Mouse (Mus musculus) lung, postnatal 0 days (tissue): Measurements from ENCODE around the gene Rptor. TPM values are rescaled to one million over a fixed set of nuclear protein-coding genes. Genes with fewer than 3 reads are reported as not detected.
A peak's percentile ranks its signal among the peaks of the same experiment; 100 is the strongest.

Source experiments
- ATAC-seq: fragments of 200-750 bp; cut with Nextera tagmentation; 2 replicates; pipeline ENCODE4 v1.8.0; 2017; ENCODE audit warnings: moderate library complexity
- DNase-seq: peaks from one replicate; pipeline ENCODE4 v3.0.0-alpha.2; 2016; ENCODE audit warnings: low spot score
- H3K27ac ChIP-seq: fragments of 300-500 bp; sonication (generic); 2 replicates; pipeline ENCODE4 v1.5.1; 2014; ENCODE audit warnings: antibody characterized with exemption, mild to moderate bottlenecking, low read length, mixed read lengths
- H3K27me3 ChIP-seq: fragments of 300-500 bp; sonication (generic); replicated peaks from 2 replicates; pipeline ENCODE4 v1.6.1; 2014; ENCODE audit warnings: low read length, mixed read lengths; ENCODE audit not compliant: insufficient read depth
- H3K36me3 ChIP-seq: fragments of 300-500 bp; sonication (generic); 2 replicates; pipeline ENCODE4 v1.6.1; 2014; ENCODE audit warnings: low read length, mixed read lengths; ENCODE audit not compliant: insufficient read depth
- H3K4me1 ChIP-seq: fragments of 300-500 bp; sonication (generic); 2 replicates; pipeline ENCODE4 v1.6.1; 2014; ENCODE audit warnings: antibody characterized with exemption, low read depth, low read length, mixed read lengths; ENCODE audit not compliant: insufficient read depth
- H3K4me2 ChIP-seq: fragments of 300-500 bp; sonication (generic); replicated peaks from 2 replicates; pipeline ENCODE4 v1.6.1; 2014; ENCODE audit warnings: low read depth, mild to moderate bottlenecking, low read length, moderate library complexity, mixed read lengths
- H3K4me3 ChIP-seq: fragments of 300-500 bp; sonication (generic); 2 replicates; pipeline ENCODE4 v1.5.1; 2014; ENCODE audit warnings: low read depth, low read length
- H3K9ac ChIP-seq: fragments of 300-500 bp; sonication (generic); replicated peaks from 2 replicates; pipeline ENCODE4 v1.6.1; 2014; ENCODE audit warnings: low read depth, mild to moderate bottlenecking
- H3K9me3 ChIP-seq: fragments of 300-500 bp; sonication (generic); 2 replicates; pipeline ENCODE4 v1.6.1; 2016; ENCODE audit warnings: low read length, mixed read lengths
- CTCF ChIP-seq: IDR thresholded peaks from 2 replicates; pipeline ENCODE4 v1.5.1; 2016; ENCODE audit warnings: antibody characterized with exemption, mild to moderate bottlenecking
- EP300 ChIP-seq: IDR thresholded peaks from 2 replicates; pipeline ENCODE4 v1.6.1; 2016; ENCODE audit warnings: antibody characterized with exemption, mild to moderate bottlenecking, control low read depth
- WGBS: fragments of 180-500 bp; shearing (Covaris S2); extraction: QIAGEN DNeasy Blood & Tissue Kit; methylation state at CpG from one replicate; pipeline ENCODE4 v1.1.7; 2014; 5-methylcytosine and 5-hydroxymethylcytosine counted together
- polyA plus RNA-seq: library from polyadenylated mRNA; unstranded; fragments of >200 nt; fragmentation: Nextera tagmentation; extraction: Ambion mirVana; gene quantifications from 2 replicates; pipeline ENCODE4 v1.2.1, GENCODE M21; 2015

Rptor gene
- polyA plus RNA-seq, 1 experiment from 2014 or later, result 5.3 TPM

- no peaks in the 10 kb centered on the region for H3K9me3 ChIP-seq
- WGBS, result 21% methylated on average over 4 of the region's 4 CpGs
- peak overlapping the region; percentile 95 for H3K4me3 ChIP-seq
- TF ChIP-seq CTCF, result no peak
- TF ChIP-seq EP300, result no peak
- peak overlapping the region; percentile 98 for H3K9ac ChIP-seq
- peaks cover 26% of the 10 kb centered on the region for H3K36me3 ChIP-seq
- ATAC-seq (no peak), DNase-seq (no peak)
- peak overlapping the region; percentile 89 for H3K4me2 ChIP-seq
- peaks cover 34% of the 10 kb centered on the region for H3K4me1 ChIP-seq
- H3K27me3 ChIP-seq, result no peaks in the 10 kb centered on the region
- peak overlapping the region; percentile 88 for H3K27ac ChIP-seq
Measured at GRCm38 (mm10) chr11:119914381-119914780, 311.7 kb downstream of the Rptor start.

DNA sequence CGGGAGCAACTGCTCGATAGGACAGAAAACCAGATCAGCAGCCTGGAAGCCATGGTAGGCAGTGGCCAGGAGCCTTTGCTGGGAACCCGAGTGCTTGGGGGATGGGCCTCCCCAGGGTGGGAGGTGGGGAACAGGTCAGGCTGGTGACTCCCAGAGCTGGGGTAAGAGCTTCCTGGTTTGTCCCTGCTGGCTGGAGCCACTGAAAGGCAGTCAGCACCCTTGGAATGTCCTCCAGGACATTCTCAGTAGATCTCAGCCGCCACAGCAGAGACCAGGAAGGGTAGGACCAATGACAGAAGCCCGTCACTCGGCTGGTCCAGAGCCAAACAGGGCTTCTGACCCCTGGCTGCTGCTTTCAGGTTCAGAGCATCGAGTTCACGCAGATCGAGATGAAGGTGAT lies 313.0 kb downstream of the Rptor start:
- H3K4me3 ChIP-seq, result no peak overlapping the region
- TF ChIP-seq EP300, result no peak
- TF ChIP-seq CTCF, result no peak
- peaks cover 34% of the 10 kb centered on the region for H3K4me1 ChIP-seq
- ATAC-seq (peak; percentile 25), DNase-seq (peak; percentile 69)
- H3K4me2 ChIP-seq, result no peak overlapping the region
- WGBS, result 43% methylated on average over 9 of the region's 9 CpGs
- no peaks in the 10 kb centered on the region for H3K9me3 ChIP-seq
- peaks cover 27% of the 10 kb centered on the region for H3K36me3 ChIP-seq
- no peaks in the 10 kb centered on the region for H3K27me3 ChIP-seq
- peak overlapping the region; percentile 62 for H3K27ac ChIP-seq
- H3K9ac ChIP-seq, result no peak overlapping the region

DNA sequence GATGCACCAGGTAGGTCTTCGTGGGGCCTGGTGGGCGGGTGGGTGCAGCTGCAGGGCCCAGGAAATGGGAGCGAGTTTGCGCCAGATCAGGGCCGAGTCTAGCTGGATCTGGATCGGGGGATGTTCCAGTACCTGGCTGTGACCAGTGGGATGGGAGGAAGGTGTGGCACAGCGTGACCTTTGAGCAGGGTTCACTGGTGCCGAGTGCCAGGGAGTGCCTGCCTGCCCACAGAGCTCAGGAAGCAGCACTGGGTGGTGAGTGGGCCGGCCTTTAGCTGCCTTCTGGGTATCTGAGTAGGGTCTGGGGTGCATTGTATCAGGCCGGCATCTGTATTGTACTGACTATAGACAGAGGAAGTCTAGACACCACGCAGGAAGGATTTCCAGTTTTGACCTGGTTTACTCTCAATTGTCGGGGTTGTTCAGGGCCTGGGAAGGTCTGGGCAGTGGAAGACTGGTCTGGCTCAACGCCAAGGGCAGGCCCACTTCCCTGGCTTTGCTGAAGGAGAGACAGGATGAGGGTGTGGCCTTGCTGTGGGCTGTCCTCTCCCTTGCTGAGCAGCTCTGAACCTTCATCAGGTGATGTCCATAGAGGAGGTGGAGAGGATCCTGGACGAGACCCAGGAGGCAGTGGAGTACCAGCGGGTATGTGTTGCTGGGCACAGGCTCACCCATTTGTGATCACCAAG lies 313.5 kb downstream of the Rptor start:
- no peaks in the 10 kb centered on the region for H3K9me3 ChIP-seq
- H3K9ac ChIP-seq, result no peak overlapping the region
- peak; percentile 68 for ATAC-seq
- no peaks in the 10 kb centered on the region for H3K27me3 ChIP-seq
- 58% methylated on average over 15 of the region's 15 CpGs for WGBS
- peaks cover 34% of the 10 kb centered on the region for H3K4me1 ChIP-seq
- no peak overlapping the region for H3K4me2 ChIP-seq
- peak overlapping the region; percentile 62; the same call in 1 of the 2 replicates for H3K27ac ChIP-seq
- H3K36me3 ChIP-seq, result peaks cover 27% of the 10 kb centered on the region
- DNase-seq, result peak; percentile 87
- no peak for TF ChIP-seq CTCF
- TF ChIP-seq EP300, result peak; percentile 38; the same call in 1 of the 2 replicates
- no peak overlapping the region for H3K4me3 ChIP-seq

DNA sequence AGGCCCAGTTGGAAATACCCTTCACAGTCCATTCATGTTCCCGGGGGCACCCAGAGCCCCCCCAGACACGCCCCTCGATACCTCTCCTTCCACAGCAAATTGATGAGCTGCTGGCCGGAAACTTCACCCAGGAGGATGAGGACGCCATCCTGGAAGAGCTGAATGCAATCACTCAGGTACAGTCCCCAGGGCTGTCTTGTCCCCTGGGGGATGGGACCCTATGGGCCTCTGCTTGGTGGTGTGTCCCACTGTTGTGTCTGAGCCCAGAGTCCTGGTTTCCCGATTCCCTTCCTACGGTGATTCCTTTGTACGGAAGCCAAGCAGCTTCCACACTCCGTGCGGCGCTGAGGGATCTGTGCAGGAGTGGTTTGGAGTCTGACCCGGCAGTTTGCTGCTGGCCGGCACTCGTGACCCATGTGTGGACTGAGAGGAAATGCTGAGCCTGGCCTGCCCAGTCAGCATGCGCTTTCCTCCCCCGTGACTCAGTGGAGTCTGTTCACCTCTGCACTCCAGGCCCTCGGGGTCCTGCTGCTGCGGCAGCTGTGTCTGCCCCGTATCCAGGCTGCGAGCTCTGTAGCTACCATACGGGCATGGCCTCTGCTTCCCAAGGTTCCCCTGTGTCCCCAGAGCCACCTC lies 314.2 kb downstream of the Rptor start:
- TF ChIP-seq CTCF (no peak), EP300 (no peak)
- Histone ChIP-seq H3K4me1 (peaks cover 34% of the 10 kb centered on the region), H3K27me3 (no peaks in the 10 kb centered on the region), H3K9ac (no peak overlapping the region), H3K4me3 (no peak overlapping the region), H3K27ac (peak overlapping the region; percentile 38; the same call in 1 of the 2 replicates), H3K36me3 (peaks cover 27% of the 10 kb centered on the region), H3K9me3 (no peaks in the 10 kb centered on the region), H3K4me2 (no peak overlapping the region)
- DNase-seq (no peak), ATAC-seq (no peak)
- WGBS, result 83% methylated on average over 21 of the region's 21 CpGs

GRCm38 (mm10) chr11:119918521-119918920 lies 315.8 kb downstream of the Rptor start:
- Histone ChIP-seq H3K4me3 (no peak overlapping the region), H3K9ac (no peak overlapping the region), H3K9me3 (no peaks in the 10 kb centered on the region), H3K27me3 (no peaks in the 10 kb centered on the region), H3K4me1 (peaks cover 20% of the 10 kb centered on the region), H3K4me2 (no peak overlapping the region), H3K36me3 (peaks cover 27% of the 10 kb centered on the region), H3K27ac (no peak overlapping the region)
- DNase-seq (no peak), ATAC-seq (no peak)
- 89% methylated on average over 7 of the region's 7 CpGs for WGBS
- no peak for TF ChIP-seq EP300
- no peak for TF ChIP-seq CTCF

DNA sequence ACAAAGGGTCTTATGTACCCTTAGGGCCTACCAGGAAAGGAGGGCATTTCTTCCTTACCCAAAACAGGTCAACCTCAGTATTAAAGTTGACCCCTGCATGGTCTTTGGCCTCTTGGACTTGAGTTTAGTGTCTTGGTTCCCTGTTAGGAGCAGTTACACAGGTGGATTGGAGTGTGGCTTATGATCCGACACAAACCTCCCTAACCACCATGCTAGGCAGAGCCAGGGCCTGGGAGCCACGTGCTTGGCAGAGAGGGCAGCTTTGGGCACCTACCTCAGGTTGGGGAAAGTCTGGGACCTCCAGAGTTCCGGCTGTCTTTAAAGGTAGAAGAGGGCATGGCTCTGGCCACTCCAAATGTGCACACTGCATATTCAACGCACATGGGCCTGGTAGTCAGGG lies 316.7 kb downstream of the Rptor start:
- no peak overlapping the region for H3K4me2 ChIP-seq
- WGBS, result 90% methylated on average over 4 of the region's 4 CpGs
- no peak overlapping the region for H3K9ac ChIP-seq
- ATAC-seq (no peak), DNase-seq (no peak)
- no peak overlapping the region for H3K4me3 ChIP-seq
- H3K9me3 ChIP-seq, result no peaks in the 10 kb centered on the region
- H3K36me3 ChIP-seq, result peaks cover 27% of the 10 kb centered on the region
- no peaks in the 10 kb centered on the region for H3K27me3 ChIP-seq
- H3K27ac ChIP-seq, result no peak overlapping the region
- H3K4me1 ChIP-seq, result peaks cover 16% of the 10 kb centered on the region
- TF ChIP-seq EP300 (no peak), CTCF (no peak)
